Mouse (Mus musculus): ENCODE measurements around the gene Fcgr1. TPM values are rescaled to one million over a fixed set of nuclear protein-coding genes. Genes with fewer than 3 reads are reported as not detected.
"Not testable (repeated sequence)": the region's sequence is repeated elsewhere in the genome, so short reads cannot be mapped to it uniquely, and the experiment has no call there.

Fcgr1 gene
- polyA plus RNA-seq, 1 experiment from 2014 or later: 1.7 TPM

GRCm38 (mm10) chr3:96322609-96323008 is 28.8 kb upstream of the Fcgr1 start:
- Histone ChIP-seq H3K9ac (no peak overlapping the region), H3K4me2 (no peak overlapping the region), H3K4me1 (peaks cover under 1% of the 10 kb centered on the region; the same call in 1 of the 2 replicates), H3K36me3 (no peaks in the 10 kb centered on the region), H3K9me3 (replicated peaks) (no peaks in the 10 kb centered on the region), H3K27me3 (peaks cover 56% of the 10 kb centered on the region), H3K27ac (no peak overlapping the region), H3K4me3 (replicated peaks) (no peak overlapping the region)
- 17% methylated on average over 10 of the region's 10 CpGs for WGBS
- ATAC-seq (replicated peaks; ENCODE audit: low FRiP score): no peak

DNA sequence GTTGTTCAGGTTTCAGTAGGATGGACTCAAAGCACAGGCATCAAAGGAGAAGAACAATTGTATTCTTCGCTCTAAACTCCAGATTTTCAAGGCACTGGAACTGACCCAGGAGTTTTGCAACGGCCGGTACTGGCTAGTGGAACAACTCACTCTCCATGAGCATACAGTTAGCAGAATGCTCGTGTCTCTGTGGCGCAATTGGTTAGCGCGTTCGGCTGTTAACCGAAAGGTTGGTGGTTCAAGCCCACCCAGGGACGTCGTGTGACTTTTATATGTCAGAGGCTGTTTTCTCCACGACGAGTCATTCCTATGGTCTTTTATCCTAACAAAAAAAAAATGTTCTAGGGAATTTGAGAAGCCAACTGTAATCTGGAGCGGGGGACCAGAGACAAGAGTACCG is 28.1 kb upstream of the Fcgr1 start:
- no peaks in the 10 kb centered on the region for H3K4me1 ChIP-seq
- no peak overlapping the region for H3K4me3 ChIP-seq (replicated peaks)
- no peak overlapping the region for H3K4me2 ChIP-seq
- H3K9me3 ChIP-seq (replicated peaks): no peaks in the 10 kb centered on the region
- no peak overlapping the region for H3K9ac ChIP-seq
- no peak overlapping the region for H3K27ac ChIP-seq
- no peak for ATAC-seq (replicated peaks; ENCODE audit: low FRiP score)
- H3K27me3 ChIP-seq: peaks cover 51% of the 10 kb centered on the region
- H3K36me3 ChIP-seq: no peaks in the 10 kb centered on the region
- WGBS: 13% methylated on average over 15 of the region's 15 CpGs

GRCm38 (mm10) chr3:96320003-96320402 is 26.2 kb upstream of the Fcgr1 start:
- not testable (repeated sequence) for H3K9me3 ChIP-seq (replicated peaks); H3K4me1 ChIP-seq; H3K27ac ChIP-seq; ATAC-seq (replicated peaks; ENCODE audit: low FRiP score); H3K9ac ChIP-seq; H3K4me2 ChIP-seq; H3K36me3 ChIP-seq; H3K4me3 ChIP-seq (replicated peaks)
- peaks cover 32% of the 10 kb centered on the region for H3K27me3 ChIP-seq
- 92% methylated on average over 13 of the region's 13 CpGs for WGBS

DNA sequence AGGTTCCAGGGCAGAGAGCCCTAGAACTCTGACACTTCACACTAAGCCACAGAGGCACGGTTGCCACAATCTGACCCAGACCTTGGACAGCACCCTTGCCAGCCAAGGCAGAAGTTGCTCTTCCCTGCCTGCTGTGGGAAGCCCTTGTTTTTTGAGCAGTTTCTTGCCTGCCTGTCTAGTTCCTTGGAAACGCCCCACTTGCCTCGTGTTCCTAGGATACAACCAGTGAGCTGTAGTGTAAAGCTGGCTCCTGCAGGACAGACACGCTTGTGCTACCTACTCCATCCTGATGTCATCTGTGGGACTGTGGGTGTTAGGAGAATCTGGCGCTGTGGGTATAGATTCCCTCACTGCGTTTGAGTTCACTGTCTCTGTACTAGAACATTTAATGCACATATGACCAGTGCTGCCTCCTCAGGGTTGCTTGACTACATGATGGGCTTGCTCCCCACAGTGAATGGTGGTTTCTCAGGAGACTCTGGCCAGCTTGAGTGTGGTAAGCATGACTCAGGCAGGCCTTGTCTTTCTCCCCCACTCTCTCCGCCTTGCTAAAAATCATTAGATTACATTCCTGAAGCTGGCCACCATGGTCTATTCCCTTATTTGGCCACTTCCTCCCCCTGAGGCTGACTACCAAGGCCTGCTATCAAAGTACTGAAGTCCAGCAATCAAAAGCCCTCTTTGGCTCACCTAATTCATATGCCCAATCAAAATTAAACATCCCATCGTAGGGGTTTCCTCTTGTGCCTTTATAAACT is 18.8 kb upstream of the Fcgr1 start:
- ATAC-seq (replicated peaks; ENCODE audit: low FRiP score): no peak
- no peak overlapping the region for H3K9ac ChIP-seq
- H3K27me3 ChIP-seq: no peaks in the 10 kb centered on the region; the same call in 1 of the 2 replicates
- H3K36me3 ChIP-seq: no peaks in the 10 kb centered on the region
- no peaks in the 10 kb centered on the region for H3K4me1 ChIP-seq
- H3K4me3 ChIP-seq (replicated peaks): no peak overlapping the region
- no peaks in the 10 kb centered on the region for H3K9me3 ChIP-seq (replicated peaks)
- 60% methylated on average over 8 of the region's 8 CpGs for WGBS
- no peak overlapping the region for H3K4me2 ChIP-seq
- no peak overlapping the region for H3K27ac ChIP-seq

DNA sequence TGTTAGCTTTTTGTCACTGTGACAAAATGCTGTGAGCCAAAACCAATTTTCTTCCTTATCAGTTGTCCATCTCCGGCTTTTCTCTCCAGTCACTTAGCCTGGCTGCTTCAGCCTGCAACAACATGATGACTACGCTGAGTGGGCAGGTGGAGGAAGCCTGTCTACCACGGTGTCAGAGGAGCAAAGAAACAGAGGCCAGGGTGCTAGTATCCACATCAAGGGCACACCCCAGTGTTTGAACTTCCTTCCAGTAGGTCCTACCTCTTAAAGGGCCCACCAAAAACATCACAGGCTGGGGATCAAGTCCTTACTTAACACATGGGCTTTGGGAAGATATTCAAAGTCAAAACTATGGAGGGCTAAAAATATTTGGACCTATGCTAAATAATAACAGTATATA is 15.7 kb upstream of the Fcgr1 start:
- no peak overlapping the region for H3K4me3 ChIP-seq (replicated peaks)
- H3K4me1 ChIP-seq: no peaks in the 10 kb centered on the region
- peaks cover 5% of the 10 kb centered on the region for H3K27me3 ChIP-seq
- H3K9me3 ChIP-seq (replicated peaks): no peaks in the 10 kb centered on the region
- ATAC-seq (replicated peaks; ENCODE audit: low FRiP score): no peak
- no peak overlapping the region for H3K9ac ChIP-seq
- no peaks in the 10 kb centered on the region for H3K36me3 ChIP-seq
- H3K27ac ChIP-seq: no peak overlapping the region
- 52% methylated on average over 3 of the region's 3 CpGs for WGBS
- no peak overlapping the region for H3K4me2 ChIP-seq

DNA sequence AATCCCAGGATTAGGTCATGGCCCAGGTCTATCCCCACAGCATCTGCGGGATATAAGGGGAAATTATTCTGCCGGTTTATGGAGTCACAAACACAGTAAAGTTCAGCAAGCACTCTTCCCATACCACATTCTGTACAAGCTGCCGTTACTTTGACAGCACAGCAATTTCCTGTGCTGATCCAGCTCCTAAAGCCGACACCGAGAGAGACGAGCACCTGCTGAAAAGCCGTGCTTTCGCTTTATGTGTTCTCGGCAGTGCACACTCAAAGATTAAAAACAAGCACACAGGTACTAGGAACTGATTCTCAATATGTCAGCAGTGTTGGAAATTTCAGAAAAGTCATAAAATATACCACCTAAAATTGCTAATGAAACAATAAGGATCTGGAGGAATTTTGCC is 12.7 kb upstream of the Fcgr1 start:
- no peaks in the 10 kb centered on the region for H3K36me3 ChIP-seq
- no peak for ATAC-seq (replicated peaks; ENCODE audit: low FRiP score)
- H3K4me3 ChIP-seq (replicated peaks): no peak overlapping the region
- H3K9me3 ChIP-seq (replicated peaks): no peaks in the 10 kb centered on the region
- no peaks in the 10 kb centered on the region for H3K4me1 ChIP-seq
- H3K4me2 ChIP-seq: no peak overlapping the region
- WGBS: 55% methylated on average over 9 of the region's 9 CpGs
- H3K27me3 ChIP-seq: peaks cover 8% of the 10 kb centered on the region
- H3K9ac ChIP-seq: no peak overlapping the region
- H3K27ac ChIP-seq: no peak overlapping the region

GRCm38 (mm10) chr3:96302076-96302475 is 8.3 kb upstream of the Fcgr1 start:
- no peak for ATAC-seq (replicated peaks; ENCODE audit: low FRiP score)
- Histone ChIP-seq H3K9me3 (replicated peaks) (no peaks in the 10 kb centered on the region), H3K4me3 (replicated peaks) (no peak overlapping the region), H3K9ac (no peak overlapping the region), H3K4me2 (no peak overlapping the region), H3K27me3 (peaks cover 15% of the 10 kb centered on the region), H3K4me1 (no peaks in the 10 kb centered on the region), H3K27ac (no peak overlapping the region), H3K36me3 (no peaks in the 10 kb centered on the region)
- 88% methylated on average over 5 of the region's 5 CpGs for WGBS

GRCm38 (mm10) chr3:96300706-96301529 is 7.1 kb upstream of the Fcgr1 start:
- no peaks in the 10 kb centered on the region for H3K9me3 ChIP-seq (replicated peaks)
- ATAC-seq (replicated peaks; ENCODE audit: low FRiP score): no peak
- peaks cover 12% of the 10 kb centered on the region; the same call in 1 of the 2 replicates for H3K27me3 ChIP-seq
- H3K9ac ChIP-seq: no peak overlapping the region
- no peaks in the 10 kb centered on the region for H3K4me1 ChIP-seq
- WGBS: 74% methylated on average over 26 of the region's 26 CpGs
- no peak overlapping the region for H3K27ac ChIP-seq
- peak overlapping the region; percentile 40 for H3K4me2 ChIP-seq
- H3K4me3 ChIP-seq (replicated peaks): peak overlapping the region; percentile 24
- H3K36me3 ChIP-seq: no peaks in the 10 kb centered on the region

DNA sequence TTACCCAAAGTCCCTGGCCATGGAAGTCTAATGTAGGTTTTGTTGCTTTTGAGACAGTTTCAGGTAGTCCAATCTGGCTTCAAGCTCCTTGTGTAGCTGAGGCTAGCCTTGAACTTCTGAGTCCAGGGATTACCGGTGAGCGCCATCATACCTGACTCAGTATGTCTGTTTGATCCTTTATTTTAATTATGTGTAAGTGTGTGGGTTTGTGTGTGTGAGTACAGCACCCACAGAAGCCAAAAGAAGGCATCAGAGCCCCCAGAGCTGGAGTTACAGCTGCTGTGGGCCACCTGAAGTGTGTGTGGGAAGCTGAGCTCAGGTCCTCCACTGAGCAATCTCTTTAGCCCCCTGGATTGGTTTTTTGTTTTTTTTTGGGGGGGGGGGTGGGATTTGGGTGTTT is 5.8 kb upstream of the Fcgr1 start:
- ATAC-seq (replicated peaks; ENCODE audit: low FRiP score): no peak
- Histone ChIP-seq H3K27me3 (peaks cover 9% of the 10 kb centered on the region; the same call in 1 of the 2 replicates), H3K36me3 (no peaks in the 10 kb centered on the region), H3K4me1 (no peaks in the 10 kb centered on the region), H3K4me2 (no peak overlapping the region), H3K4me3 (replicated peaks) (no peak overlapping the region), H3K27ac (no peak overlapping the region), H3K9ac (no peak overlapping the region), H3K9me3 (replicated peaks) (no peaks in the 10 kb centered on the region)
- WGBS: 91% methylated on average over 2 of the region's 2 CpGs

GRCm38 (mm10) chr3:96298360-96298759 is 4.6 kb upstream of the Fcgr1 start:
- H3K27ac ChIP-seq: no peak overlapping the region
- ATAC-seq (replicated peaks; ENCODE audit: low FRiP score): no peak
- no peaks in the 10 kb centered on the region for H3K4me1 ChIP-seq
- no peaks in the 10 kb centered on the region for H3K36me3 ChIP-seq
- no peak overlapping the region for H3K4me2 ChIP-seq
- peaks cover 13% of the 10 kb centered on the region for H3K27me3 ChIP-seq
- 94% methylated on average over 4 of the region's 4 CpGs for WGBS
- H3K9ac ChIP-seq: no peak overlapping the region
- H3K9me3 ChIP-seq (replicated peaks): no peaks in the 10 kb centered on the region
- H3K4me3 ChIP-seq (replicated peaks): no peak overlapping the region

GRCm38 (mm10) chr3:96293368-96293767 is 401 bp downstream of the Fcgr1 start:
- no peaks in the 10 kb centered on the region for H3K9me3 ChIP-seq (replicated peaks)
- H3K4me1 ChIP-seq: no peaks in the 10 kb centered on the region
- 56% methylated on average over 5 of the region's 5 CpGs for WGBS
- H3K27me3 ChIP-seq: peaks cover 9% of the 10 kb centered on the region; the same call in 1 of the 2 replicates
- no peak overlapping the region for H3K27ac ChIP-seq
- ATAC-seq (replicated peaks; ENCODE audit: low FRiP score): no peak
- no peaks in the 10 kb centered on the region for H3K36me3 ChIP-seq
- H3K4me3 ChIP-seq (replicated peaks): no peak overlapping the region
- H3K9ac ChIP-seq: no peak overlapping the region
- H3K4me2 ChIP-seq: no peak overlapping the region

- no peak overlapping the region for H3K4me3 ChIP-seq (replicated peaks)
- no peaks in the 10 kb centered on the region for H3K36me3 ChIP-seq
- H3K9ac ChIP-seq: no peak overlapping the region
- ATAC-seq (replicated peaks; ENCODE audit: low FRiP score): no peak
- no peak overlapping the region for H3K4me2 ChIP-seq
- no peaks in the 10 kb centered on the region for H3K9me3 ChIP-seq (replicated peaks)
- 49% methylated on average over 6 of the region's 6 CpGs for WGBS
- peaks cover 9% of the 10 kb centered on the region; the same call in 1 of the 2 replicates for H3K27me3 ChIP-seq
- H3K27ac ChIP-seq: no peak overlapping the region
- H3K4me1 ChIP-seq: no peaks in the 10 kb centered on the region
These were observed 1.1 kb downstream of the Fcgr1 start for GRCm38 (mm10) chr3:96292641-96293040.

Data from kidney, embryonic 15.5 days (tissue).